Mouse (Mus musculus): Measurements from ENCODE around the gene Vwa3b. TPM values are rescaled to one million over a fixed set of nuclear protein-coding genes. Genes with fewer than 3 reads are reported as not detected.

Vwa3b gene
- total RNA-seq, 2 experiments from 2014 or later = 10.4 to 16.7 TPM

DNA sequence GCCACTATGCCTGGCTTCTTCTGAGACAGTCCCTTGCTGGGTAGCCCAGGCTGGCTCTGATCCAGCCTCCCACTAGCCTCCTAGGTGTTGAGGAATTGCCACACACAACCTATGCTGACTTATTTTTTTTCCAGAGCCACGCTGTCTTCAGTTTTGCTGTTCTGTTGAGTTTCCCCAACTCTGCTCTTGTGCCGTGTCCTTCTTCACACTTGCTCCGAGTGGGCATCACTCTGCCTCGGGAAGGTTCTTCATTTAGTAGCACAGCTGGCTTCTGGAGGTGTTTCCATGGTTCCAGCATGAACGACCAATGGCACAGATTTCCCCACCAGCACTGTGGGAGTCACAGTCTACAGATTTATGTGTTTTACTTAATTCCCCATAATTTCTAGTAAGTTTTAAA lies 91.6 kb downstream of the Vwa3b start:
- DNase-seq (ENCODE audit: low spot score in 2 of 2) = no peak

DNA sequence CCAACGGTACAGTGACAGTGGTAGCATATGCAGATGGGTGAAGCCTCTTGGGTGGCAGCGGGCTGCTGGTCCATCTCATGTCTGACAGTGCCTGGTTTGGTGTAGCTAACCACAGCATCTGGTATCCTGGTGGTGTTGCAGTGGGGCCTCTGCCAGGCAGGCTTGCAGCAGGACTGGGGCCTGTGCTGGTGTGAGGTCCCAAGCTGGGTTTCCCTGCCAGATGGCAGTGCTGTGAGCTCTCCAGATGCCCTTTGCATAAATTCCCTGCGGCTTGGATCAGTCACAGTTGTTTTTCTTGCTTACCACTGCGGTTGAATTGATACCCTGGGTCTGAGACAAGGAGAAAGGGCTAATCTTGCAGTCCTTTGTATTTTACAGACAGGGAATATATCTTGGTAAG lies 95.9 kb downstream of the Vwa3b start:
- DNase-seq (ENCODE audit: low spot score in 2 of 2) = peak in 1 of 2 experiments; percentile 42

DNA sequence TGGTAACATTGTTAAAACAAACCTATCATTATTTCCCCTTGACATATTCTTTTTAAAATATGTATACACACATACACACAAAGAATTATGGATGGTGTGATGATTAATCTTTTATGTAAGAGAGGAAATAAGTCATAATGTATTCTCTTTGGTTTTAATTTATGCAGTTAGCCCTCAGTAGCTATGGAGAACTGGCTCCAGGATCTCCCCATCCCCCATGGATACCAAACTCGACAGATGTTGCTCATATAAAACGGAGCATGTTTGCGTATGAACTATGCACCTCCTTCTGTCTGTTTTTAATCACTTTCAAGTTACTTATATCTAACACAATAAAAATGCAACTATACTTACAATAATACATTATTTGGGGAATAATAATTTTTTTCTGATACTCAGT lies 96.4 kb downstream of the Vwa3b start:
- DNase-seq (ENCODE audit: low spot score in 2 of 2) = no peak

DNA sequence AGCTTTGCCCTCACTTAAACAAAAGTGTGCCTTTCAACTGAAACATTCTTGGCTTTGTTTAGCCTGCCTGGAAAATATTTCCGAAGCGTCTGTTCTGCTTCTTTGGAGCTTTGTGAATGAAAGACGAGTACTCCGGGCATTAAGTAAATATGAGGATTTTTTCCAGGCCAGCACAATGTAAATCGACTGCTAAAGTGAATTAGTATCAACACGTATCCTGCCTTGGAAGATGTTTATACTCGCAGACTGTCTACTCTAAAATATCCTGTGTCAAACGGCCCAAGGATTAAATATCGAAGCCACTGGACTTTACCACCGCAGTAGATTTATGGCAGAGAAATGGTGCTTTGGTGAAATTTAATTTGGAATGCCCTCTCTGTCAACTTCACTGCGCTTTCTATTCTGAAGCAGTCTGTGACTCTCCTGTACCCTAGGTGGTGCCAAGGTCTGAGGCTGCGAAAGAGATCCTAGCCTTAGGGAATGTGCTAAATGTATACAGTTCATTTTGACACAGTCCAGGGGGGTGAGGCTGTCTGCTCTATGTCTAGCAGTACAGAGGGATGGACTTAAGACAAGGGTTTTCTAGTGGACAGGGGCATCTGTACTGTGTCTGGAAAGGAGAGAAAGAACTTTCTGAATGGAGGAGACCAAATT lies 98.4 kb downstream of the Vwa3b start:
- no peak for DNase-seq (ENCODE audit: low spot score in 2 of 2)

DNA sequence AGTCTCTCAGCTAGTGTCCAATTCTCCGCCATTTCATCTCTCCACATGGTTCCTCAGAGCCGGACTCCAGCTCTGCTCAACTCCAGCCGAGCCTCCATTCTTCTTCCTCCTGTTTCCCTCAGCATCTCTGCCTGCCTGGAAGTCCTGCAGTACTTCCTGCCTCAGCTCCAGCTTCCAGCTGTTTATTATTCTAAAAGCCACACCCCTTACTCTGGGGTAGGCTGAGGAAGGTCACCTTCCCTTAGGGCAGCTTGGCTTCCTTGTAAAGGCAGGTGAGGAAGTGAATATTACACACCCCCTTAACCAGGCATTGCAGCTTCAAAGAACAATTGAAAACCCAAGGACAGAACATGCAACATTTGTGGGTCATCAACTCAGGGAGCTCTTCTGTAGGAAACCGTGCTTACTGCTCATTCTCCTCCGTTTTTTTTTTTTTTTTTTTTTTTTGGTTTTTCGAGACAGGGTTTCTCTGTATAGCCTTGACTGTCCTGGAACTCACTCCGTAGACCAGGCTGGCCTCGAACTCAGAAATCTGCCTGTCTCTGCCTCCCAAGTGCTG lies 103.7 kb downstream of the Vwa3b start:
- DNase-seq (ENCODE audit: low spot score in 2 of 2) = no peak

DNA sequence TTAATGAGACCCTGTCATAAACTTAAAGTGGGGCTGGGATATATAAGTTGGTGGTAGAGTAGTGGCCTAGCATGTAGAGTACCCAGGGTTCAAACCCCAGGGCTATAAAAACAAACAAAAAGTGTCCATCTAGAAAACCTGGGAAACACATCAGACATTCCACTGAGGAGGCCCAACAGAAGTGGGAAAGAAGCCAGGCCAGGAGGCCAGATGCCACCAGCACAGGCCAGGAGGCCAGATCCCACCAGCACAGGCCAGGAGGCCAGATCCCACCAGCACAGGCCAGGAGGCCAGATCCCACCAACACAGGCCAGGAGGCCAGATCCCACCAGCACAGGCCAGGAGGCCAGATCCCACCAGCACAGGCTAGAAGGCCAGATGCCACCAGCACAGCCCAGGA lies 104.8 kb downstream of the Vwa3b start:
- no peak for DNase-seq (ENCODE audit: low spot score in 2 of 2)

DNA sequence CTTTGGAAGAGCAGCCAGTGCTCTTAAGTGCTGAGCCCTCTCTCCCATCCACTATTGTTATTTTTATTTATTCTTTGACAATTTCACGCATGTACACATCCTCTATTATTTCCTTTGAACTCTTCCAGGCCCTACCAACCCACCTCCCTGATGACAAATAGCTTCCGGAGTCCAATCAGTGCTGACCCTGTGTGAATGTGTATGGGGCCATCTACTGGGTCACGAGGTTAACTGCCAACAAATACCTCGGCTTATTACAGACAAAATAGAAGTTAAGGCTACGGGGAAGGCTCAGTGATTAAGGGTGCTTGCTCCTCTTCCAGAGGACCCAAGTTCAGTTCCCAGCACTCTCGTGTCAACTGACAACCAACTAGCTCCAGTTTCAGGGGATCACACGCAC lies 106.0 kb downstream of the Vwa3b start:
- DNase-seq (ENCODE audit: low spot score in 2 of 2) = no peak

DNA sequence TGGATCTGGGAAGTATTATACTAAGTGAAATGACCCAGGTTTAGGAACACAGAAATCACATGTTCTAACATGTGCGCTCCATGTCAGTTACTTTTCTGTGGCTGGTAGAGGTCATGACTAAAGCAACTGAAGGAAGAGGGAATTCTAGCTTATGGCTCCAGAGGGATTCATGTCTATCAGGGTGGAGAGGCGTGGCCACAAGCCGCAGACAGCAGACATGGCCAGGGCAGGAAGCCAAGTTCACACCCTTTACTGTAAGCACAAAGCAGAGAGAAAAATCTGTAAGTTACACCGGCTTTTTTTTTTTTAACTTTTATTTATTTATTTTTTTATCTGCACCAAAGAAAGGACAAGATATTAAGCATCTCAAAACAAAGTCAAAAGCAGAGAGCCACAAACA lies 119.6 kb downstream of the Vwa3b start:
- DNase-seq (ENCODE audit: low spot score in 2 of 2) = peak in 1 of 2 experiments; percentile 35

DNA sequence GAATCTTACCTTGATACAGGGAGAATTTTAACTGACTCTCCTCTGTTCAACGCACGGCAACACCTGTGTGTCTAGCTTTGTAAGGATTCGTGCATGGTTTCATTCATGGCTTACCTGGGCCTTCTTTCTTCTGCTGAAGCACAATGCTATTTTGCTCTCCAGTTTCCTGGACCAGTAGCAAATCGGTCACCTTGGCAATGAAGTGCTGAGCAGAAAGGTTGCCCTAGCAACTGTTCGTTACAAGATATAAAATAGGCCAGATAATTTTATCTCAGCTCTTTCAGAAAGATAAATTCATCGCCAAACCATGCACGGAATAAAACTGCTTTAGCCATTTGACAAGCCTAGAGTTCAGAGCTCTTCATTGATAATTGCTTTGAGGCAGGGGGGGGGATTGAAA lies 123.5 kb downstream of the Vwa3b start:
- DNase-seq (ENCODE audit: low spot score in 2 of 2) = no peak

DNA sequence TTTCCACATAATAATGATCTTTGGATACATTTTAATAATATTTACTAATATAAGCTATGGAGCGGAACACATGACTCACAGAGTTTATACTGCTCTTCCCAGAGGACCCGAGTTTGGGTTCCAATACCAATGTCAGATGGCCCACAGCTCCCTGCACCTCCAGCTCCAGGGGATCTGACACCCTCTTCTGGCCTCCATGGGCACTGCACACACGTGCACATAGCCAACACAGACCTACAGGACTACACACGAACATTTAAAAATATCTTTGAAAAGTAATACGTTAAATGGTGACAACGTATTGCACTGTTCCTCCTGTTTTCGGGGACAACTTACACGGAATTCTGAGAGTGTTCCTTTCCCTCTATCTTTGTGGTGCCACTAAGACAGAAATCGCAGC lies 125.5 kb downstream of the Vwa3b start:
- no peak for DNase-seq (ENCODE audit: low spot score in 2 of 2)

DNA sequence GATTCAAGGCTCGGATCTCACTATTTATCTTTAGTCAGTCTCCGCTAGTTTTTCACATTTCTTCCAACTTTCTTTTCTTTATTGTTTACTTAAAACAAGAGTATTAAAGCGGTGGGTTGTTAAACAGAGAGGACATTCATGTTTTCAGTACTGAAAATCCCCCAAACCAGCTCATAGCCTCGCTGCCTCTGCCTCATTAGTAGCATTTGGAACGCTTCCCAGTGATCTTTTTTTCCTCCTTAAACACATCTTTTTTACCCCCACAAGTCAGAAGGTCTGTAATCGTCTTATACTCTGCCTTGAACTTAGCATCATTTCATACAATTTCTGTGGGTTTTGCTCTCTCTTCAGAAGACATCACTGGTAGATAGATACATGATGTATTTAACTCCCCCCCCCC lies 139.7 kb downstream of the Vwa3b start:
- no peak for DNase-seq (ENCODE audit: low spot score in 2 of 2)

DNA sequence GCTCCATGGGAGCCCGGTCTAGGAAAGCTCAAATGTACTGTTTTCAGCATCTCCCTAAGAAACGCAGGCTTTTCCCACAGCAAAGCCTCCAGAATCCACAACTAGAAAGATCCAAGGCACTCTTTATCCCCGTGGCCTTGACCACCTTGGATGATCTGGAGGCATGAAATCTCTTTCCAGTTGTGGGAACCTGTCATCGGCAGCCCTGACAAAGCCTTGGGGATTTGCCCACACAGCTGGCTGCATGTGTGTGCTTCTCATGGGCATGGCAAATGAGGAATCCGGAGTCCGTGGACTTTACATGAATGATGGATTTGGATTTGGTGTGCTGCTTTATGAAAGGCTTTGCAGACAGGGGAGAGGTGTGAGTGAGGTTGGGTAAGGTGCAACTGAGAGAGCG lies 141.5 kb downstream of the Vwa3b start:
- DNase-seq (ENCODE audit: low spot score in 2 of 2) = peak in 1 of 2 experiments; percentile 28

DNA sequence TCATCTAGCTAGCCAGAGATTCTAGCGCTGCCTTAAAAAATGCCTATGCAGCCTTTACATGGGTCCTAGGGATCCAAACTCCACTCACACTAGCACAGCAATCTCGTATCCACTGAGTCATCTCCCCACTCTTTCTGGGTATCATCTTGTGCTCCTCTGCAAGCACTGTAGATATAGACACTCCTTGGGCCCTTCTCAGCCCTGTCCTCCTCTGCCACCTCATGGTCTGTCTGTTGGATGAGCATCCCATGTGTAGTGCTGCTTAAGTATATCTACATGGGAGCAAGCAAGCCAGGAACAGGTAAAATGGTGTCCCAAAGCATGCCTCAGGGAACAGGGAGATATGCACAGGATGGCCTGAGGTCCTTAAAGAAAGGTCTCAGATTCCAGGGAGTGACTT lies 151.5 kb downstream of the Vwa3b start:
- no peak for DNase-seq (ENCODE audit: low spot score in 2 of 2)

DNA sequence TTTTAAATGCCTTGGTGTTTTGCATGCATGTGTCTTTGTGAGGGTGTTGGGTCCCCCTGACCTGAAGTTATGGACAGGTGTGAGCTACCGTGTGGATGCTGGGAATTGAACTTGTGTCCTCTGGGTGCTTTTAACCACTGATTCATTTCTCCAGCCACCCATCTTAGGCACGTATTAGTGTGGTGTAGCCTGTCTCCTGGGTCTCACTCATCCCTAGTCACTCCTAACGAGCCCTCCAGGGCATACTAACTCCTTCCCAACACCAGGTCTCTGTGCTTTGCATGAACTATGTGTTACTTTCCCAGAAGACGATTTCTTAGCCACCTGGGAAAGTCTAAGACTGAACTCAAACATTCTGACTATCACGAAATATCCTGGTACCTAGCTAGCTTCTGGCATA lies 153.5 kb downstream of the Vwa3b start:
- no peak for DNase-seq (ENCODE audit: low spot score in 2 of 2)

DNA sequence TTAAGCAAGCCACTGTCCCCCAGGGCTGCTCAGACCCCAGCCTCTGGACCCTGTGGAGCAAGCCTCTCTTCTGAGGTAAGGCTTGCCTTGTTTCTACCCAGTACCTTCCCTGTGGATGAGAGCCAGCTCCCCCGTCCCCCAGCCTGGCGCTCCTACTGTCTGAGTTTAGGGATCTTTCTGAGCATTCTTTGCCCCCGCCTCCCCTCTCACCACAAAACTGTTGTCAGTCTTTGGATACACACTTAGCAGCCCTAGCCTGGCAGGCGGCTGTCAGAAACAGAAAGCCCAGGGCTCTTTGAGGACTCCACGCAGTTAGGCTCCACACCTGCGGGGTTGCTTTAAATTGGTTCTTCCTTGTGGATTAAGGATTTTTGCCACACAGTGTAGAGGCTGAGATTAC lies 160.7 kb downstream of the Vwa3b start:
- DNase-seq (ENCODE audit: low spot score in 2 of 2) = no peak

DNA sequence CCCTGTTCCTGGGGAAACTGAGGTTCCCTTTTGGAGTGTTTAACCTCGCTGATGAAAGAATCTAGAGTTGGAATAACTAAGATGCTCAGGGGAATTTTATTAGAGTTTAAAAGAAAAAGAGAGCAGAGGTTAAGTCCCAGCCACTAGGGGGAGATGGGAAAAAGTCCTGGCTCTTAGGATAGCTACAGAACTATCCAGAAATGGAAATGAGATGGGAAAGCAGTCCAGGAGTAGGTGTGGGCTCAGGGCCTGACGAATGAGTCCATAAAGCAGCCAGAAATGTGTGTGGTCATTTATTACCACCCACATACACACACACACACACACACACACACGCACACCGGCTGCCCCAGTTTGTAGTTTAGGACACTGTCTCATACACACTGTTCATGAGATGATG lies 168.2 kb downstream of the Vwa3b start:
- no peak for DNase-seq (ENCODE audit: low spot score in 2 of 2)

DNA sequence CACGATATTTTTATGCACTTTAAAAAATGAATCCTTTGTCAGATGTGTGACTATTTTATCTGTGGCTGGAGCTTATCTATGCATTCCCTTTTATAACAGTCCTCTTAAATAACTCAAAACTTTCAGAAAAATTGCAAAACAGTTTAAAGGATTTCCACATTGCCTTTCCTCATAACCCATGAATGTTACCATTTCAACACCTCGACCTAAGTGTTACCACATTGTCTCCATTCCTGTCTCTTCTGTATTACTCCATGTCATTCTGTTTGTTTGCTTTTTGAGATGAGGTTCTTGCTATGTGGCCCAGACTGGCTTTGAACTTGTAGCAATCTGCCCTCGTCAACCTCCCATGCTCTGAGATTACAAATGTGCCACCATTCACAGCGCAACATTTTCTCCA lies 175.0 kb downstream of the Vwa3b start:
- DNase-seq (ENCODE audit: low spot score in 2 of 2) = no peak

DNA sequence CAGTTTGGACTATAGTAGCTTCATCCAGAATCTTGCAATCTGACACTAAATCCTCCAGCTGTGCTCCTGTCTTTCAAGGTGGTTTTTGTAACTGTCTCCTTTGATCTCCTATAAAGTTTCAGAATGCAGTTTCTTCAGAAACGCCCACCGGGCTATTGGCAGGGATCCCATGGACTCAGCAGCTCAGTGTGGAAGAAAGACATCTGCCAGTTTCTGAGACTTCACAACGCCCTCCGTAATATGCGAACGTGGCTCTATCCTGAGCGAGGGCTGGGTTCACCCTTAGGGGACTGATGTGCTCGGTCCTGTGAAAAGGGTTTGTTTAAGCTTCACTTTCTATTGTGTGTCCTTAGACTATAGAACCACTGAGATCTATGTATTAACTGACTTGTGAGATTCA lies 181.3 kb downstream of the Vwa3b start:
- DNase-seq (ENCODE audit: low spot score in 2 of 2) = no peak

DNA sequence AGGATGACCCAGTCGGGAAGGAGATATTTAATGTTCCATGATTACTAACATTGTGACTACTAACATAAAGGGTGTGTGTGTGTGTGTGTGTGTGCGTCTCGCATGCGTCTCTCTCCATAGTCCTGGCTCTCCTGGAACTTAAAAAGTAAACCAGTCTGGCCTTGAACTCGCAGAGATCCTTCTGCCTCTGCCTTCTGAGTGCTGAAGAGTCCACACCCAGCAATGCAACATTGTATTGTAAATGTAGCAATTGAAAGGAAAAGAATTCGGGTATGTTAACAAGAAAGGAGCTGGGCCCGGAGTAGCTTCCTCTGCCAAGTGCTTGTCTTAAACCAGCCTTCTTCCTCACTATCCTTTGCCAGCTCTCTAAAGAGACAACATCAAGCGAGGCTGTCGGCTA lies 186.0 kb downstream of the Vwa3b start:
- DNase-seq (ENCODE audit: low spot score in 2 of 2) = no peak

DNA sequence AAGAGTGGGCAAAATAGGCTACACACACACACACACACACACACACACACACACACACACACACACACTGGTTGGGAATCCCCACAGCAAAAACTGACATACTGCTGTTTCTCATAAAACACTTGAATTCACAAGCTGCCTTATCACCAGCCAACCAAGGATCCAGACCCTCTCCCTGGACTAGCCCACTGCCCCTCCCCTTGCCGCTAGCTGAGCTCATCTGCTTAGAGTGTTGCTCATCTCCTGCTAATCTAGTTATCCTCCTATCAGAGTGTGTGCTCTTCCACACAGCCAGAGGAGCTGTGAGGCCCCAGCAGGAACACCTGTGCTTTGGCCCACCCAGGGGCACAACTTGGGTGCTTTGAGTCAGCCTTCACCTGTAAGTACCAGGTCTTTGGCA lies 187.7 kb downstream of the Vwa3b start, which contains the start of gene Cnga3:
TSS of gene Cnga3 (plus strand) at position 291 of the 400 bp plus-strand sequence.
- DNase-seq (ENCODE audit: low spot score in 2 of 2) = no peak

DNA sequence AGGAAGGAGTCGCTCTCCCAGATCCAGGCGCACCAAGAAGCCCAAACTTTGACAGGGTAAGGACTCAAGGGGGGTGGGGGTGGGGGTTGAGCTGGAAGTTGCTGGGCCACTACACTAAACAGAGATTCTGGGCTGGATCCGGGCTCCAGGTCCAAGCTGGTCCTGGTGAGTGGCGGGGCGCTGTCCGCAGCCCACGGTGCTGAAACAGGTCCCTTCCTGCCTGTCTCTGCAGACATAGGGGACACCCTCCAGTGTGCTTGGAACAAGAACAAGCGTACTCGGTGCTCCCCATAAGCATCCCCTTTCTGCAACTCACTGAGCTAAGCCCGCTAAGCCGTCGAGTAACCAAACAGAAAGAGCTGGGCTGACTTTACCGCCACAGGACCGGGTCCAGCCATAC lies 192.0 kb downstream of the Vwa3b start:
- peak; percentile 36 to 66 for DNase-seq (ENCODE audit: low spot score in 2 of 2)

DNA sequence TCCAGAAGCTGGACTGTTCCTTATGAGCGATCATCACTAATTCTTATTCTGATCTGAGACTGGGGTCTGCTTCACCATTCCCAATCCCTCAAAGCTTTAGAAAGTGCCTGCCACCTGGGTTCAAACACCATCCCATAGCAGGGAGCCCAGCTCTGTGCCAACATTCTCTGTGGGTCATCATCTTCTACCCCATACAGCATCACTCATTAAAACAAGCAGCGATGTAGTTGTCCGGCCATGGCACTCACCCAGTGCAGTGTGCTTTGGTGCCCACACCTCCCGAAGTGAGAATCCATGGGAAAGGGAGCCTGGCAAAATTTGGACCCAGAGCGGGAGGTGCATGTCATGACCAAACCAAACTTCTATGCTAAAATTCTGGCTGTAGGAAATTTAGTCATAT lies 193.2 kb downstream of the Vwa3b start:
- no peak for DNase-seq (ENCODE audit: low spot score in 2 of 2)

DNA sequence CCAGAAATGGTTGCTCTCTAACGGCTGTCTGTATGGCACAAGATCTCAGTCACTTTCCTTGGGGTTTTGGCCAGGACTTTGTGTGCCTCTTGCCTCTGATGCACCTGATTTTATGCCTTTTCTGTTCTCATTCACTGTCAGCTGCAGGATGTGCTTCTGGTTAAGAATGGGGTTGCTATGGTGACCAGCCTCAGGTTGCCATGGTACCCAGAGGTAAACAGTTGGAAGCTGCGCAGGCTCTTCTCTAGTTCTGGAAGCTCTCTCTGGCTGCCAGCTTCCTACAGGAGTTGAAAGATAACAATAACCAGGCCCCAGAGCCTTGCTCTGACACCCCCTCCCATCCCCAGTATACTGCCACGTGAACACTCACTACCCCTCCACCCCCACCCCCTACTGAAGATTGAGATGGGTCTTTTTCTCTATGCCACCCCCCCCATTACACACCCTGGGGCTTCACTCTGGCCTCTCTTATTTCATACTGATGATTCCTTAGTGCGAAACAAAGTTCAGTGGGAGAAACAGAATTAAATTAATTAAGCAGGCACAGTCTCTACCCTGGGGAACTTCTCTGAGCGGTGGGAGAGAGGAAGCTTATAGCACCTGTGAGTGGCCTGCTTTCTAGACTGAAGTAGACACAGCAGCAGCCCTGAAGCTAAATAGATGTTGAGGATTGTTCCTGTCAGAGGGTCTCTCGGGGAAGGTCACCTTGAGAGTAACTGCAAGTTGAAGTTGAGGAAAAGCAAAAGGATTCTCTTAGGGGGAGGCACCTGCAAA lies 193.9 kb downstream of the Vwa3b start:
- DNase-seq (ENCODE audit: low spot score in 2 of 2) = no peak
